ENCODE assay signal across 9 mouse cellular contexts in the genomic region with DNA sequence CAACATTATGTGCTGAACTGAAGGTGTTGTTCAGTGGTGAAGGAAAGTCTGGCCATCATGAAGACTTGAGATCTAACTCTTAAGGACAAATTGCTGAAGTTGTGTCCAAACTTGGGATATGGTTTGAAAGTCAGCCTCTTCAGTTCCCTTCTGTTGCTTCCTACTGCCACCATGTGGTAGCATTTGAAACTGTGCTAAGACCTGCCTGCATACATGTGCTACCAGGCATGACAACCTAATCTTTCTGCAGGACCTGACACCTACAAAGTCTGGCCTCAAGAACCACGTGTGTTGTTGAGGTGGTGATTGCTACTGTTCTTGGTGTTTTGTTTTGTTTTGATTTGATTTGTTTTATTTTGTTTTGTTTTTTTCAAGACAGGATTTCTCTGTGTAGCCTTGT. TPM values are rescaled to one million over a fixed set of nuclear protein-coding genes. Genes with fewer than 3 reads are reported as not detected.
A peak's percentile ranks its signal among the peaks of the same experiment; 100 is the strongest.
DNase-seq lines count a peak whose midpoint lies in the region; ATAC-seq and TF ChIP-seq lines count a peak whose summit lies in the region.
"Had no signal": no experiment of that assay in that cellular context is flagged by ENCODE, and none has a peak within 500 bp of the region (broad histone marks: within the 10 kb centered on the region; RNA-seq: fewer than 3 reads in every experiment).

No protein-coding gene starts in this region.

- no peaks in the 10 kb centered on the region for H3K27me3 ChIP-seq in thymus, adult 2 months (ENCODE audit: control insufficient read depth, insufficient read depth, low read length)
- no peaks in the 10 kb centered on the region for H3K27me3 ChIP-seq in forebrain, embryonic 14.5 days (replicated peaks; ENCODE audit: control insufficient read depth, insufficient read depth, low read length)
- H3K27me3 ChIP-seq in midbrain, postnatal 0 days (ENCODE audit: insufficient read depth, low read length) = no peaks in the 10 kb centered on the region
- H3K27me3 ChIP-seq: neural tube, embryonic 13.5 days had no signal

- DNase-seq in thymus, adult 2 months = peak; percentile 53
- DNase-seq in thymus, adult 18-20 months = no peak
- DNase-seq in c-Kit-positive CD71-positive TER-119-negative erythroid progenitor cells, embryonic 14.5 days (ENCODE audit: low read depth) = peak; percentile 17
- peak; percentile 82 for DNase-seq in forebrain, embryonic 14.5 days (ENCODE audit: low spot score)
- DNase-seq in kidney, adult 8-10 months = peak; percentile 19 to 64
- DNase-seq in left cerebral cortex, postnatal 36 days (ENCODE audit: low spot score in 2 of 2) = peak; percentile 43 to 55
- peak; percentile 80 for DNase-seq in midbrain, postnatal 0 days (ENCODE audit: low spot score)
- peak; percentile 30 to 32 for DNase-seq in urinary bladder, postnatal 36 days (ENCODE audit: low spot score in 2 of 2)

- H3K4me1 ChIP-seq in thymus, adult 2 months (replicated peaks; ENCODE audit: control insufficient read depth, insufficient read depth, low read length) = no peaks in the 10 kb centered on the region
- no peaks in the 10 kb centered on the region for H3K4me1 ChIP-seq in forebrain, embryonic 14.5 days (ENCODE audit: control insufficient read depth, insufficient read depth, low read length)
- no peaks in the 10 kb centered on the region for H3K4me1 ChIP-seq in midbrain, postnatal 0 days (ENCODE audit: insufficient read depth, low read length)
- H3K4me1 ChIP-seq: neural tube, embryonic 13.5 days had no signal

- no peaks in the 10 kb centered on the region for H3K36me3 ChIP-seq in thymus, adult 2 months (ENCODE audit: control insufficient read depth, insufficient read depth, low read length)
- H3K36me3 ChIP-seq in forebrain, embryonic 14.5 days (ENCODE audit: control insufficient read depth, insufficient read depth, low read length) = no peaks in the 10 kb centered on the region
- H3K36me3 ChIP-seq in midbrain, postnatal 0 days (ENCODE audit: insufficient read depth, low read length) = no peaks in the 10 kb centered on the region
- H3K36me3 ChIP-seq: neural tube, embryonic 13.5 days had no signal

- no peak overlapping the region for H3K27ac ChIP-seq in thymus, adult 2 months (ENCODE audit: control insufficient read depth, insufficient read depth, low read length)
- no peak overlapping the region for H3K27ac ChIP-seq in forebrain, embryonic 14.5 days (ENCODE audit: low read depth, low read length)
- no peak overlapping the region for H3K27ac ChIP-seq in midbrain, postnatal 0 days (ENCODE audit: low read depth, low read length)
- H3K27ac ChIP-seq: neural tube, embryonic 13.5 days had no signal

- ATAC-seq in forebrain, embryonic 14.5 days = peak; percentile 42; the same call in 1 of the 2 replicates
- no peak for ATAC-seq in midbrain, postnatal 0 days (ENCODE audit: low FRiP score)

- no peak for TF ChIP-seq CTCF in thymus, adult 2 months (IDR thresholded peaks at IDR 0.05; ENCODE audit: borderline replicate concordance, control insufficient read depth, extremely low read depth, insufficient read depth, low read length, poor library complexity)
- TF ChIP-seq CTCF in midbrain, postnatal 0 days (IDR thresholded peaks at IDR 0.05) = peak; percentile 95

- no peak overlapping the region for H3K9ac ChIP-seq in forebrain, embryonic 14.5 days (ENCODE audit: low read length)
- no peak overlapping the region for H3K9ac ChIP-seq in midbrain, postnatal 0 days (replicated peaks; ENCODE audit: low read length, poor library complexity, severe bottlenecking)
- H3K9ac ChIP-seq: neural tube, embryonic 13.5 days had no signal

- intact Hi-C loops in left cerebral cortex, postnatal 36 days (cut with DNase I) = loop anchor here (1.0 kb wide), 2 partner anchors 203 to 420 kb away; no protein-coding TSS in a partner anchor

- H3K4me2 ChIP-seq in forebrain, embryonic 14.5 days (ENCODE audit: low read length) = no peak overlapping the region
- H3K4me2 ChIP-seq in midbrain, postnatal 0 days (ENCODE audit: low read depth, low read length, poor library complexity, severe bottlenecking) = no peak overlapping the region
- H3K4me2 ChIP-seq: neural tube, embryonic 13.5 days had no signal

- no peak for TF ChIP-seq POLR2A in thymus, adult 2 months (IDR thresholded peaks at IDR 0.05; ENCODE audit: control insufficient read depth, extremely low read depth, insufficient read depth, low read length, poor library complexity)

- no peaks in the 10 kb centered on the region for H3K9me3 ChIP-seq in forebrain, embryonic 14.5 days (replicated peaks; ENCODE audit: control insufficient read depth, low read length)
- no peaks in the 10 kb centered on the region for H3K9me3 ChIP-seq in midbrain, postnatal 0 days (ENCODE audit: low read length)
- H3K9me3 ChIP-seq: neural tube, embryonic 13.5 days had no signal

- H3K4me3 ChIP-seq in thymus, adult 2 months (ENCODE audit: control insufficient read depth, insufficient read depth, low read length) = no peak overlapping the region
- no peak overlapping the region for H3K4me3 ChIP-seq in forebrain, embryonic 14.5 days (ENCODE audit: low read depth, low read length)
- no peak overlapping the region for H3K4me3 ChIP-seq in midbrain, postnatal 0 days (ENCODE audit: low read depth, low read length)
- H3K4me3 ChIP-seq: neural tube, embryonic 13.5 days had no signal

- 33% methylated on average over 1 of the region's 1 CpGs for WGBS in thymus, adult 2 months
- 23% methylated on average over 1 of the region's 1 CpGs for WGBS in forebrain, embryonic 14.5 days
- 10% methylated on average over 1 of the region's 1 CpGs for WGBS in midbrain, postnatal 0 days

RNA-seq across cellular contexts. Expression of a gene that starts 19.6 kb away (rescaled TPM):
- 0.48 and 0.66 TPM in 2 replicates for polyA plus RNA-seq in thymus, adult 2 months (2012; rRNA removed)
- polyA plus RNA-seq in forebrain, embryonic 14.5 days (2014; fragmentation: Nextera tagmentation; extraction: Ambion mirVana) = 0.22 and 0.39 TPM in 2 replicates
- total RNA-seq in left cerebral cortex, postnatal 36 days (2021) = 1 to 10 TPM; 1.8 to 4.3 TPM
- 0.22 and 2.6 TPM in 2 replicates for total RNA-seq in midbrain, postnatal 0 days (2014; rRNA removed)
- polyA plus RNA-seq in midbrain, postnatal 0 days (2015; fragmentation: Nextera tagmentation; extraction: Ambion mirVana) = 0.14 TPM in 1 of 2 replicates, not detected in the other

RNA-seq across cellular contexts. Expression of a gene that starts 22.9 kb away (rescaled TPM):
- 0.43 and 0.51 TPM in 2 replicates for polyA plus RNA-seq in thymus, adult 2 months (2012; rRNA removed)
- 0.14 and 0.20 TPM in 2 replicates for polyA plus RNA-seq in forebrain, embryonic 14.5 days (2014; fragmentation: Nextera tagmentation; extraction: Ambion mirVana)
- total RNA-seq in left cerebral cortex, postnatal 36 days (2021) = 1 to 10 TPM; 1.5 to 3.2 TPM
- 0.94 and 0.99 TPM in 2 replicates for total RNA-seq in midbrain, postnatal 0 days (2014; rRNA removed)
- 0.11 and 0.14 TPM in 2 replicates for polyA plus RNA-seq in midbrain, postnatal 0 days (2015; fragmentation: Nextera tagmentation; extraction: Ambion mirVana)

Comparison
In these comparisons a context has a peak if more than half of its experiments do, and no peak if none do; other contexts are left out.
1. DNase-seq: peak in thymus, adult 2 months (single experiment), c-Kit-positive CD71-positive TER-119-negative erythroid progenitor cells, embryonic 14.5 days (single experiment), forebrain, embryonic 14.5 days (single experiment), kidney, adult 8-10 months (2 of 2), left cerebral cortex, postnatal 36 days (2 of 2), midbrain, postnatal 0 days (single experiment) and urinary bladder, postnatal 36 days (2 of 2); none in thymus, adult 18-20 months (0 of 2).